Mouse (Mus musculus): ENCODE data around the gene Tshz2. TPM values are rescaled to one million over a fixed set of nuclear protein-coding genes. Genes with fewer than 3 reads are reported as not detected.
A peak's percentile ranks its signal among the peaks of the same experiment; 100 is the strongest.

The Tshz2 gene
- total and polyA plus RNA-seq, 2 experiments from 2014 or later = 26.4 to 40.8 TPM

- ATAC-seq (ENCODE audit: low FRiP score) (no peak), DNase-seq (ENCODE audit: low spot score) (peak; percentile 48)
- Histone ChIP-seq H3K9me3 (ENCODE audit: low read length) (no peaks in the 10 kb centered on the region), H3K27ac (ENCODE audit: low read depth, low read length) (no peak overlapping the region), H3K9ac (replicated peaks; ENCODE audit: low read length, poor library complexity, severe bottlenecking) (no peak overlapping the region), H3K4me2 (ENCODE audit: low read depth, low read length, poor library complexity, severe bottlenecking) (no peak overlapping the region), H3K36me3 (ENCODE audit: insufficient read depth, low read length) (no peaks in the 10 kb centered on the region), H3K4me3 (ENCODE audit: low read depth, low read length) (no peak overlapping the region), H3K4me1 (ENCODE audit: insufficient read depth, low read length) (peaks cover 5% of the 10 kb centered on the region; the same call in 1 of the 2 replicates), H3K27me3 (ENCODE audit: insufficient read depth, low read length) (no peaks in the 10 kb centered on the region)
- no peak for TF ChIP-seq CTCF (IDR thresholded peaks at IDR 0.05)
- 87% methylated on average over 26 of the region's 26 CpGs for WGBS
These were observed 102.9 kb downstream of the Tshz2 start for GRCm38 (mm10) chr2:169735475-169736406.

GRCm38 (mm10) chr2:169740996-169741395, 108.2 kb downstream of the Tshz2 start:
- no peak overlapping the region for H3K27ac ChIP-seq (ENCODE audit: low read depth, low read length)
- 80% methylated on average over 10 of the region's 10 CpGs for WGBS
- TF ChIP-seq CTCF (IDR thresholded peaks at IDR 0.05) = no peak
- no peak for ATAC-seq (ENCODE audit: low FRiP score)
- no peak overlapping the region for H3K4me3 ChIP-seq (ENCODE audit: low read depth, low read length)
- no peak for DNase-seq (ENCODE audit: low spot score)
- H3K4me2 ChIP-seq (ENCODE audit: low read depth, low read length, poor library complexity, severe bottlenecking) = no peak overlapping the region
- no peak overlapping the region for H3K9ac ChIP-seq (replicated peaks; ENCODE audit: low read length, poor library complexity, severe bottlenecking)
- no peaks in the 10 kb centered on the region for H3K4me1 ChIP-seq (ENCODE audit: insufficient read depth, low read length)
- H3K27me3 ChIP-seq (ENCODE audit: insufficient read depth, low read length) = no peaks in the 10 kb centered on the region
- H3K9me3 ChIP-seq (ENCODE audit: low read length) = no peaks in the 10 kb centered on the region
- H3K36me3 ChIP-seq (ENCODE audit: insufficient read depth, low read length) = no peaks in the 10 kb centered on the region; the same call in 1 of the 2 replicates

GRCm38 (mm10) chr2:169742791-169743190, 110.0 kb downstream of the Tshz2 start:
- TF ChIP-seq CTCF (IDR thresholded peaks at IDR 0.05) = no peak
- H3K36me3 ChIP-seq (ENCODE audit: insufficient read depth, low read length) = no peaks in the 10 kb centered on the region; the same call in 1 of the 2 replicates
- DNase-seq (ENCODE audit: low spot score) (no peak), ATAC-seq (ENCODE audit: low FRiP score) (no peak)
- H3K4me2 ChIP-seq (ENCODE audit: low read depth, low read length, poor library complexity, severe bottlenecking) = no peak overlapping the region
- no peaks in the 10 kb centered on the region for H3K27me3 ChIP-seq (ENCODE audit: insufficient read depth, low read length)
- H3K27ac ChIP-seq (ENCODE audit: low read depth, low read length) = no peak overlapping the region
- 86% methylated on average over 2 of the region's 2 CpGs for WGBS
- H3K9me3 ChIP-seq (ENCODE audit: low read length) = no peaks in the 10 kb centered on the region
- H3K4me1 ChIP-seq (ENCODE audit: insufficient read depth, low read length) = no peaks in the 10 kb centered on the region
- no peak overlapping the region for H3K4me3 ChIP-seq (ENCODE audit: low read depth, low read length)
- no peak overlapping the region for H3K9ac ChIP-seq (replicated peaks; ENCODE audit: low read length, poor library complexity, severe bottlenecking)

GRCm38 (mm10) chr2:169743294-169743693, 110.5 kb downstream of the Tshz2 start:
- H3K27ac ChIP-seq (ENCODE audit: low read depth, low read length) = no peak overlapping the region
- no peaks in the 10 kb centered on the region for H3K27me3 ChIP-seq (ENCODE audit: insufficient read depth, low read length)
- WGBS = 84% methylated on average over 6 of the region's 6 CpGs
- no peaks in the 10 kb centered on the region; the same call in 1 of the 2 replicates for H3K36me3 ChIP-seq (ENCODE audit: insufficient read depth, low read length)
- H3K4me3 ChIP-seq (ENCODE audit: low read depth, low read length) = no peak overlapping the region
- no peak overlapping the region for H3K9ac ChIP-seq (replicated peaks; ENCODE audit: low read length, poor library complexity, severe bottlenecking)
- H3K4me1 ChIP-seq (ENCODE audit: insufficient read depth, low read length) = no peaks in the 10 kb centered on the region
- TF ChIP-seq CTCF (IDR thresholded peaks at IDR 0.05) = no peak
- ATAC-seq (ENCODE audit: low FRiP score) (no peak), DNase-seq (ENCODE audit: low spot score) (no peak)
- no peak overlapping the region for H3K4me2 ChIP-seq (ENCODE audit: low read depth, low read length, poor library complexity, severe bottlenecking)
- no peaks in the 10 kb centered on the region for H3K9me3 ChIP-seq (ENCODE audit: low read length)

- no peak for ATAC-seq (ENCODE audit: low FRiP score)
- no peak overlapping the region for H3K4me2 ChIP-seq (ENCODE audit: low read depth, low read length, poor library complexity, severe bottlenecking)
- H3K27ac ChIP-seq (ENCODE audit: low read depth, low read length) = no peak overlapping the region
- no peaks in the 10 kb centered on the region for H3K27me3 ChIP-seq (ENCODE audit: insufficient read depth, low read length)
- no peaks in the 10 kb centered on the region for H3K9me3 ChIP-seq (ENCODE audit: low read length)
- WGBS = 75% methylated on average over 4 of the region's 4 CpGs
- H3K4me3 ChIP-seq (ENCODE audit: low read depth, low read length) = no peak overlapping the region
- no peaks in the 10 kb centered on the region for H3K4me1 ChIP-seq (ENCODE audit: insufficient read depth, low read length)
- DNase-seq (ENCODE audit: low spot score) = no peak
- no peak for TF ChIP-seq CTCF (IDR thresholded peaks at IDR 0.05)
- no peaks in the 10 kb centered on the region; the same call in 1 of the 2 replicates for H3K36me3 ChIP-seq (ENCODE audit: insufficient read depth, low read length)
- no peak overlapping the region for H3K9ac ChIP-seq (replicated peaks; ENCODE audit: low read length, poor library complexity, severe bottlenecking)
These were observed 111.1 kb downstream of the Tshz2 start for GRCm38 (mm10) chr2:169743910-169744309.

GRCm38 (mm10) chr2:169747114-169747642, 114.4 kb downstream of the Tshz2 start:
- no peak overlapping the region for H3K9ac ChIP-seq (replicated peaks; ENCODE audit: low read length, poor library complexity, severe bottlenecking)
- H3K27ac ChIP-seq (ENCODE audit: low read depth, low read length) = no peak overlapping the region
- ATAC-seq (ENCODE audit: low FRiP score) (no peak), DNase-seq (ENCODE audit: low spot score) (no peak)
- no peaks in the 10 kb centered on the region for H3K4me1 ChIP-seq (ENCODE audit: insufficient read depth, low read length)
- no peak overlapping the region for H3K4me2 ChIP-seq (ENCODE audit: low read depth, low read length, poor library complexity, severe bottlenecking)
- no peaks in the 10 kb centered on the region for H3K9me3 ChIP-seq (ENCODE audit: low read length)
- H3K4me3 ChIP-seq (ENCODE audit: low read depth, low read length) = no peak overlapping the region
- TF ChIP-seq CTCF (IDR thresholded peaks at IDR 0.05) = no peak
- no peaks in the 10 kb centered on the region; the same call in 1 of the 2 replicates for H3K36me3 ChIP-seq (ENCODE audit: insufficient read depth, low read length)
- no peaks in the 10 kb centered on the region for H3K27me3 ChIP-seq (ENCODE audit: insufficient read depth, low read length)
- 86% methylated on average over 7 of the region's 7 CpGs for WGBS
